Mouse (Mus musculus): ENCODE results near the gene Ptcd1.
A peak's percentile ranks its signal among the peaks of the same experiment; 100 is the strongest.
"Not testable (repeated sequence)": the region's sequence is repeated elsewhere in the genome, so short reads cannot be mapped to it uniquely, and the experiment has no call there.

Gene Ptcd1

GRCm38 (mm10) chr5:145166536-145167305 is at the start of gene Ptcd1, which contains the start of gene Cpsf4:
Gene Ptcd1 (minus strand): TSS chr5:145167108.
Gene Cpsf4 (plus strand): TSS chr5:145167213.
- DNase-seq (ENCODE audit: low spot score in 2 of 2) = peak; percentile 97

- DNase-seq (ENCODE audit: low spot score in 2 of 2) = no peak
These were observed 47.8 kb upstream of the Ptcd1 start for GRCm38 (mm10) chr5:145214679-145215078.

GRCm38 (mm10) chr5:145213505-145213904 is 46.6 kb upstream of the Ptcd1 start:
- DNase-seq (ENCODE audit: low spot score in 2 of 2) = no peak

- no peak for DNase-seq (ENCODE audit: low spot score in 2 of 2)
These were observed 45.3 kb upstream of the Ptcd1 start for GRCm38 (mm10) chr5:145212216-145212615.

- DNase-seq (ENCODE audit: low spot score in 2 of 2) = no peak
These were observed 44.4 kb upstream of the Ptcd1 start for GRCm38 (mm10) chr5:145211340-145211739.

GRCm38 (mm10) chr5:145208391-145208790 is 41.5 kb upstream of the Ptcd1 start:
- not testable (repeated sequence) for DNase-seq (ENCODE audit: low spot score in 2 of 2)

- no peak for DNase-seq (ENCODE audit: low spot score in 2 of 2)
These were observed 41.0 kb upstream of the Ptcd1 start for GRCm38 (mm10) chr5:145207954-145208353.

GRCm38 (mm10) chr5:145207385-145207784 is 40.5 kb upstream of the Ptcd1 start:
- DNase-seq (ENCODE audit: low spot score in 2 of 2) = no peak

GRCm38 (mm10) chr5:145205041-145205440 is 38.1 kb upstream of the Ptcd1 start:
- DNase-seq (ENCODE audit: low spot score in 2 of 2) = no peak

- DNase-seq (ENCODE audit: low spot score in 2 of 2) = peak; percentile 97 to 98
These were observed 37.2 kb upstream of the Ptcd1 start, which contains the start of gene Zkscan5 for GRCm38 (mm10) chr5:145203936-145204691. Gene Zkscan5 (plus strand): TSS chr5:145204562.

- no peak for DNase-seq (ENCODE audit: low spot score in 2 of 2)
These were observed 35.5 kb upstream of the Ptcd1 start for GRCm38 (mm10) chr5:145202446-145202845.

- peak; percentile 56 to 70 for DNase-seq (ENCODE audit: low spot score in 2 of 2)
These were observed 34.5 kb upstream of the Ptcd1 start, which contains the start of gene Zkscan14 for GRCm38 (mm10) chr5:145201321-145201991. Gene Zkscan14 (minus strand): TSS chr5:145201868.

- no peak for DNase-seq (ENCODE audit: low spot score in 2 of 2)
These were observed 33.5 kb upstream of the Ptcd1 start for GRCm38 (mm10) chr5:145200387-145200786.

GRCm38 (mm10) chr5:145191962-145192361 is 25.1 kb upstream of the Ptcd1 start, which contains the start of gene Atp5j2:
Gene Atp5j2 (minus strand): TSS chr5:145192062.
- no peak for DNase-seq (ENCODE audit: low spot score in 2 of 2)

- peak; percentile 84 to 86 for DNase-seq (ENCODE audit: low spot score in 2 of 2)
These were observed 24.2 kb upstream of the Ptcd1 start for GRCm38 (mm10) chr5:145190875-145191798.

- DNase-seq (ENCODE audit: low spot score in 2 of 2) = no peak
These were observed 23.5 kb upstream of the Ptcd1 start for GRCm38 (mm10) chr5:145190373-145190772.

- no peak for DNase-seq (ENCODE audit: low spot score in 2 of 2)
These were observed 22.5 kb upstream of the Ptcd1 start for GRCm38 (mm10) chr5:145189416-145189815.

- no peak for DNase-seq (ENCODE audit: low spot score in 2 of 2)
These were observed 18.3 kb upstream of the Ptcd1 start for GRCm38 (mm10) chr5:145185244-145185643.

- no peak for DNase-seq (ENCODE audit: low spot score in 2 of 2)
These were observed 11.6 kb upstream of the Ptcd1 start for GRCm38 (mm10) chr5:145178461-145178980.

GRCm38 (mm10) chr5:145167306-145167661 is 376 bp upstream of the Ptcd1 start:
- DNase-seq (ENCODE audit: low spot score in 2 of 2) = no peak

- DNase-seq (ENCODE audit: low spot score in 2 of 2) = no peak
These were observed 1.7 kb downstream of the Ptcd1 start for GRCm38 (mm10) chr5:145165184-145165583.

All from frontal cortex, postnatal 10 days (tissue).